Mouse (Mus musculus) c-Kit-positive CD71-negative TER-119-negative erythroid progenitor cells, embryonic 14.5 days (primary cell): Measurements from ENCODE around the gene Prm3.

Source experiments
- DNase-seq: peaks from one replicate; pipeline ENCODE4 v3.0.0-alpha.2; 2013; ENCODE audit warnings: low read depth

Gene Prm3

DNA sequence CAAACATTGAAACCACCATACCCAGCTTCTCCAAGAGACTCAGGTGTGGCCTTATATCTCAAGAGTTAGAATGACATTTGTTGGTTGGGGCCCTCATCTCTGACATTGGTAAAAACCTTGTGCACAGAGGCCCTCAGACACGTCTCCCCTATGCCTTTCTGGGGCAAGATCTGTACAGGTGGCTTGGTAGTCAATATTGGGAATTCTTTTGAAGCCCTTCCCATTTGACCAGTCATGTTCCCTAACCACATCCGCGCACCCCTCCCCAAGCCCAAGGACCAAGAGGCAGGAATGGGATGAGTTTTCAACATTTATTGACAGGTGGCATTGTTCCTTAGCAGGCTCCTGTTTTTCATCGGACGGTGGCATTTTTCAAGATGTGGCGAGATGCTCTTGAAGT is 5.3 kb upstream of the Prm3 start, which contains the start of gene Prm2:
Gene Prm2, minus strand, starts transcription at position 101 of the 400 bp plus-strand sequence.
- DNase-seq: no peak

DNA sequence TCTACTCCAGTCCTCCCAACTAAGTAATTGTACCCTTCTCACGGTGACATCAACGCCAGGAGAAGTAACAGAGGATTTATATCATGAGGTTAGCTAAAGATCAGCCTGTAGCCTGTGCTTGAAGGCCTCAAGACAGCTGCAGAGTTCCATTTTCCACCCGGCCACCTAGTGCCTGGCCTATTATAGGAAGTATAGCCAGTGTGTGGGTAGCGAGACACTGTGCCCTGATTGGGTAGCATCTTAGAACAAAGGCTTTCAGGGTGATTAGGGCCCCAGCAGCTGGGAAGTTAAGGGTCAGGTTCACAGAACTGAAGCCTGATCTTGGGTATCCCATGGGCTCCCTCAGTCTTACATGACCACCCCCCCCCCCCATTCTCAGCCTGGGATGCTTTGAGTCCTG is 1.8 kb downstream of the Prm3 start:
- no peak for DNase-seq

DNA sequence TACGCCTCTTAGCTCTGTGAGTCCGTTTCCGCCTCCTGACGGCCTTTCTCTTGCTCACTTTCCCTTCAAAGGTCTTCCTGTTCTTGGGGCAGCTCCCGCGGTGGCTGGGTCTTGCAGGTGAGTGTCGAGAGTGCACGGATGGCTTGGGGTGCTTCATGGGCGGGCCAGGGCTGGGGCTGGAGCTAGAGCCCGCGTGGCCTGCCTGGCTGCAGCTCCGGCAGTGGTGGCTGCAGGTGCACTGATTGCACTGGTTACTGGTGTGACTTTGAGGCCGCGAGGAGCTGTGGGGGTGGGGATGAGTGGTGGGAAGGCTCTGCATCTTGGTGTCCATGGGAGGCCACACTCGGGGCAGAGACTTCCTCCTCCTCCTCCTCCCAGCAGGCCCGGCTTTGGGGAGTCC is 2.4 kb downstream of the Prm3 start, which contains the start of gene Tnp2:
Gene Tnp2, minus strand, starts transcription at position 390 of the 400 bp plus-strand sequence.
- no peak for DNase-seq

DNA sequence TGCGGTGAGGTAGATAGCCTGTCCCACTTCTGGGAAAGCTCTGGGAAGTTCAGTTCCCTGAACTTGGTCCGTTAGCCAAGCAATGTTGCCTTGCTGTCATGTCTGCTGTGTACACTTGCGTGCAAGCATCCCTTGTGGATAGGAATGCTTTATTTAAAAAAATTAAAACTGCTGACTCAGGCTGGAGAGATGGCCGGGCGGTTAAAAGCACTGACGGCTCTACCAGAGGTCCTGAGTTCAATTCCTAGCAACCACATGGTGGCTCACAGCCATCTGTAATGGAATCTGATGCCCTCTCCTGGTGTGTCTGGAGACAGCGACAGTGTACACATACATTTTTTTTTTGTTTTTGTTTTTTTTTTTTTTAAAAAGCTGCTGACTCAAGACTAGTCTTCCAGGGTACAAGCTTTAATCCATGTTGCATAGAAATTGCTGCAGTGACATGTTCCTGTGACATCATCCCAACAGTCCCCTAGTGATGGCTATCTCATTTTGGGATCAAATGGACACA is 3.1 kb downstream of the Prm3 start:
- no peak for DNase-seq

DNA sequence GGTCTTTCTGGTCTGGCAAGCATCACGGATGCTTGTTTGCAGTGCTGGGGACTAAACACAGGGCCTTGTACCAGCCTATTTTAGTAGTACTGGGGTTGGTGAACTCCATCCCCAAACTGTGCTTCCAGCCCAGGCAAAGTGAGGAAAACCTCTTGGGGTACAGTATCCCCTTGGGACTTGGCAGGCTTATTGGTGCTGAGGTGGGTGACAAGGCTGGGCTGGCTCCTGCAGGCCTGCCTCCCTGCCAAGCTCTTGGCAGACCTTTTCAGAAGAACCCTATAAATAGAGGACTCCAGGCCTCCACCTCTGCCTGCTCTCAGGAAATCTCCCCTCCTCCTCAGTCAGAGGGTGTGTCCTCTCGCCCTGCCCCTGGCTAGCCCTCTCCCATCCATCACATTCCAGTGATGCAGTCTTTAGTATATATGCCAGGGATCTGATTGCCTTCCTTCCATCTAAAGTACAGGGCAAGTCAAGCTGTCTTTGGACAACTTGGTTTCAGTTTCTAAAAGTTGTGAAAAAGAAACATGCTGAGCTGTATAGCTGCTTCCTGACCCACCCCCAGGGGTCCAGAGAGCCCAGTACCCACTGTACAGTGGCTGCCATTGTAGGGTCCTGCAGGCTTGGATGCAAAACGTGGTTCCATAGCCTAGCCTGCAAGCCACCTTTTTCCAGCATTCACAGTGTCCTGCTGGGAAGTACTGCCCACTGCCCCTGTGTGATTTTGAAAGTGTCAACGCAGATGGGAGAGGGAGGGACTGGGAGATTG is 3.7 kb downstream of the Prm3 start:
- DNase-seq: no peak

DNA sequence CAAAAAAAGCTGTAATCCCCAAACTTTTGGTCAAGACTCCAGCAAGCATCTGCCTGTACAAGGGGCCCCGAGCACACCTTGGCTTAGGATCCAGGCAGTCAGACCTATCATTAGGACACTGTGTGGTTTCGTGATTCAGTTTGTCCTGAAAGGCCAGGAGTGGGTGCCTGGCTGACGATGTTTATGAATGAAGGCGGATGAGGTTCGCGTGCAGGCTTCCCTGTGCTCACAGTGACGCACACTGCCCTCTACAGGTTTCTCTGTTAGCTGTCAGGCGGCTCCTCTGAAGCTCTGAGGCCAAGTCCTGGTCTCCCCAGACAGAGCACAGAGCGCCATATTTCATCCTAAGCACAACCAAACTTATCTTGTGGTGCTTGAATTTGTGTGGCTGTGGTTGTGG is 4.4 kb downstream of the Prm3 start:
- peak; percentile 92 for DNase-seq

DNA sequence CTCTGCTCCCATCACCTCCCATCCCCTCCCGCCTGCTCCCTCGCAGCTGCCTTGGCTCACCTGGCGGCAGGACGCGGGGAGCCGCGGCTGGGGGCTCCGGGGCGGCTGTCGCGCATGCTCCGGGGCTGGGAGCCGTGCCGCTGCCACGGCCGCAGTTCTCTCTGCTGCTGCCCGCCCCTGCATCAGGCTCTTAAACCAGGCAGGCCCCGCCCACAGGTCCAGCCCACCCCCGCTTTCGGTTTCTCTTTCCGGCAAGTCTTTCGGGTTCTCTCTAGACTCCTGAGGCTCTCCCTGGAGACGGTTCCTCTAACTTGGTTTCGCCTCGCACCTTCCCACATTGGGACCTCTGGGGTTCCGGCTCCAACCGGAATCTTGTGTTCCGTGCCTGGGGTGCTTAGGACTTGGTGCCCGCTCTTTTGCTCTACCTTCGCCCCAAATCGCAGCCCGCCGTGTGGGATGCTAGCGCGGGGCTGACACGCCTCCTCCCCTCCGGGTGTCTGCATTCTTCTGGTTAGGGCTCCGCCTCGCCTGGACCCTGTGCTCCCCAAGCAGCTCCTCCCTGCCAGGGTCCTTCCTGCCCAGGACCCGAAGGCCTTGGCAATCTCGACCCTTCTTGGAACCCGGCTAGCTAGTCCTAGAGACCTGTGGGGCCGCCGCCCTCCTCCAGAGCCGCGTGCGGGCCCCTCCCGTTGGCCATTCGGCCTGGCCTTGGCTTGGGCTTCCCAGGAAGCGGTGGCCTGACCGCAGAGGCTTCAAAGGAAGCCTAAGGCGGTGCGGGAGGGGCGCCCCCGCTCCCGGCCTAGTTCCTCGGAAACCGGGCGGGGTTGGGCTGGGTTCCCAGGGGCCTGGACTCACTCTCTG is 5.1 kb downstream of the Prm3 start, which contains the start of gene Socs1:
Gene Socs1, minus strand, starts transcription at position 166 of the 861 bp plus-strand sequence.
- peak; percentile 78 for DNase-seq

DNA sequence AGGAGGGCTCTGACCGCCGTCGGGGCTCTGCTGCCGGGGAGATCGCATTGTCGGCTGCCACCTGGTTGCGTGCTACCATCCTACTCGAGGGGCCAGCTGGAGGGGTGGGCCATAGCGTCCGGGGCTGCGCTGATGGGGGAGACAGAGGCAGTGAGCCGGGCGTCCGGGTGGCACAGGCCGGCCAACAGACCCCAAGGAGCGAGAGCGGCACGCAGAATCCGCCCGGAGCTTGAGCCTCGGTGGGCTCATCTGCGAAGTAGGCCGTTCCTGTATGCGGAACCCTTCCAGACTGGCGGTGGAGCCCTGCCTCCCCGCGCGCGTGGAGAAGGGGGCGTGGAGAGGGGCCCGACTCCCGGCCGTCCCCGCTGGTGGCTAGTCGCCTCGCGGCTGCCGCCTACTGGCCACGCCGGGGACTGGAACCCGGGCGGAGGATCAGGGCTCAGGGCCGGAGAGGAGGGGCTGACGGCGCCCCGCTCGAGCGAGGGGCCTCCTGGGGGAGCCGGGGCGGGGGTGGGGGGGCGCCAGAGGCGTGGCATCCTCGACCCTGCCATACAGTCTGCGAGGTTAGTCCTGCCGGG is 5.8 kb downstream of the Prm3 start:
- DNase-seq: peak; percentile 77

DNA sequence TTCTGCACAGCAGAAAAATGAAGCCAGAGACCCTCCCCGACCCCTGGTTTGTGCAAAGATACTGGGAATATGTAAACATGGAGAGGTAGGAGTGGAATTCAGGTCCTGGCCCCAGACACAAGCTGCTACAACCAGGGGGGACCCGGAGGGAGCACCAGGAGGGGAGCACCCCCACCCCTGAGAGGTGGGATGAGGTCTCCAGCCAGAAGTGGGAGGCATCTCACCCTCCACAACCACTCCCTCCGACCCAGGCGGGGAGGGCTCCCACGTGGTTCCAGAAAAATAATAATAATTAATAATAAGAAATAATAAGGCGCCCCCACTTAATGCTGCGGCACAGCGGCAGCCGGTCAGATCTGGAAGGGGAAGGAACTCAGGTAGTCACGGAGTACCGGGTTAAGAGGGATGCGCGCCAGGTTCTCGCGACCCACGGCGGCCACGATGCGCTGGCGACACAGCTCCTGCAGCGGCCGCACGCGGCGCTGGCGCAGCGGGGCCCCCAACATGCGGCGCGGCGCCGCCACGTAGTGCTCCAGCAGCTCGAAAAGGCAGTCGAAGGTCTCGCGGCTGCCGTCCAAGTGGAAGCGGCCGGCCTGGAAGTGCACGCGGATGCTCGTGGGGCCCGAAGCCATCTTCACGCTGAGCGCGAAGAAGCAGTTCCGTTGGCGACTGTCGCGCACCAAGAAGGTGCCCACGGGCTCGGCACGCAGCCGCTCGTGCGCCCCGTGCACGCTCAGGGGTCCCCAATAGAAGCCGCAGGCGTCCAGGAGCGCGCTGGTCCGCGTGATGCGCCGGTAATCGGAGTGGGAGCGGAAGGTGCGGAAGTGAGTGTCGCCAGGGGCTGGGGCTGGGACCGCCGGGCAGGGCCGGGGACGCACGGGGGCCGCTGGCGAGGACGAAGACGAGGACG is 6.6 kb downstream of the Prm3 start:
- DNase-seq: no peak

DNA sequence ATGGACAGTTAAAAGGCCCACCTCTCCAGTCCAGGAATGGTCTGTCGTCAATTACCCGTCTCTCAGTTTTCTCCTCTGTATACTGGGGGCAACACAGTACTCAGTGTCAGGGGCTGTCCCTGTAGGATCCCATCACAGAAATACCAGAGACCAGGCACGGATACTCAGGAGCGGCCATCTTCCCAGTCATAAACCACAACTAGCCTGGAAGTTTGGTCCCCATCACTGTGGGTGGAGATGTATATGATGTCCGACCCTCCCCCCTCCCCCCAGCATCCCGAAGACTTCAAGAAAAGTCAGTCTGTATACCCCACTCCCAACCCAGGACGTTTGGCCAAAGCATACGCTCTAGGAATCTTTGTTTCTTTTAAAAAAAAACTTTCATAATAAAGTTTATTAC is 7.3 kb downstream of the Prm3 start:
- no peak for DNase-seq

DNA sequence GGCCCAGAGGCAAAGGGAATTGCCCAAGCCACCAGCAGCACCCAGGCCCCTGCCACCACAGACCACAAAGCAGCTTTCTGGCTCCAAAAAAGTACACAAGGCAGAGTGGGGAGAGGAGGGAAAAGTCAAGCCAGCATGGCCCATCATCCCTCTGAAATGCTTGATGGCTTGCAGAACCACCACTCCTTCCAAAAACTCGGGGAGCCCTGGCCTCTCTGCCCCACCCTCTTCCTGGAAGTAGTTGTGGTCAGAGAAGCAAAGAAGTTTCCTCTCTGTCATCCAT is 7.6 kb downstream of the Prm3 start:
- no peak for DNase-seq

DNA sequence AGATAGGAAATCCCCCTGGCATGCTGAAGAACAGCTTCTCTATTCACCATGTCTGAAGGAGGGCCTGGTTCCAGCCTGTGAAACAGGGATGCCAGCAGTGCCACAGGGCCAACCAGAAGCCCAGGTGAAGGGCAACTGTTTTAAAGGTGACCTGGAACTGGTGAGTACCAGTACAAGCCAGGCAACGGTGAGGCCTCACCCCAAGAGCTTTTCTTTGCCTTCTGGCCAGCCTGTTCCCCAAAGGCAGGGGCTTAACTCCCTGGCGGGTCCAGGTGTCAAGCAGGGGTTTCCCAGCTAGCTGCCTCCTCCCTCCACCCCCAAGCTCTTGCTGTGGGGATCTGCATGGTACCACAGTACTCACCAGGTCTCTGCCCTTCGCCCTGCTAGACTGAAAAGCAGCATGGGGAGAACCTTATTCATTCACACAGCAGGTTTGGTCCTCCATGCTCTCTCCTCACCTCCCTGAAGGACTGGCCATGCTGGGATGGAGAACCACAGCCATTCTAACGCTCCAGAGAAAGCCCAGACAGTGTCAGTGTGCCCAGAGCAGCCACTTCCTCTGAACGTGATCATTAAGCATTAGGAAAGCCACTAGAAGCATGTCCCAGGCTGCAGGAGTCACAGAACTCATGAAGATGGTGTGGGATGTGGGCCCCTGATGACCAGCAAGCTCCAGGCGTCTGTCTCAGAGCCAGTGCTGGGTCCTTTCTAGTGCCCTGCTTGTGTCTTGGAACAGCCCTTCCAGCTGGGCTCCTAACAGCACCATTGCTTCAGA is 8.2 kb downstream of the Prm3 start:
- no peak for DNase-seq

DNA sequence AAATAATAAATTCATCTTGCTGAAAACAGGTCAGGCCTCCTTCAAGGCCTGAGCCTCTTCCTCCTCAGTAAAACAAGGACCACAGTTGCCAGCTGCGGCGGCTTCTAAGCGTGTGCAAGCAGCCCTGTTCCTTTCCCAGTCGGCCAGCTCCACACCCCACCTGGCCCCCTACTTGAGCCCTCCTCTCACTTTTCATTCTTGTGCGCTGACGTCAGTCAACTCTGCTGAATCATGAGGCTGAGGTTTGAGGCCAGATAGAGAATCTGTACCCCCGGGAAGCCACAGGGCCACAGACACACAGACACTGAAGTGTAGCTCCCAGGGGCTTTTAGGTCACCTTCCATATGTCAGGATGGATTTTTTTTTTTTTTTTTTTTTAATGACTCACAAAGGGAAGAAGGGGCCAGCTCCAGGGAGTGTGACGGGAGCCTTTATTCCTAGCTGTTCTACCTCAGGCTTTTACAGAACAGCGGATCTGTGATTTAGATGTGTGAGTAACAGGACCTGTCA is 8.8 kb downstream of the Prm3 start:
- DNase-seq: no peak

DNA sequence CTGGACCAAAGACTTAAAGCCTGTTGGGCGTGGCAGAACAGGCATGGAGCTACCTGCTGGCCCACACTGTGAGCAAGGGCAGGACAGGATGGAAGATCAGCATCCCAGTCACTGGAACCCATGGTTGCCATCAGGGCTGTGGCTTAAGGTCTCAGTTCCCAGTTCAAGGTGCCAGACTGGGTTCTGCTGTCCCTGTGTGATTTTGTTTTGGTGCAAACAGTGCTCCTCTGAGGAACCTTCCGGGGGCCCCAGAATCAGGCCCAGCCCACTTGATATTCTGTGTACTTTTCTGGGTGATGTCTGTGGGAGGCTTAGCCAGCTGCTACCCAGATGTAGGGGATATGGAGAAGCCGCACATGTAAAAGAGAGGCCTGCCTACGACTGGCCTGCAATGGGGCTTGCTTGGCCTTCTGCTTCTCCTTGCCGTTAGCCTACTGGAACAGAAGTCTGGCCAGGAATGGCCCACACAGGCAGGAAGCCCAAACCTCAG is 10.0 kb downstream of the Prm3 start:
- DNase-seq: no peak

DNA sequence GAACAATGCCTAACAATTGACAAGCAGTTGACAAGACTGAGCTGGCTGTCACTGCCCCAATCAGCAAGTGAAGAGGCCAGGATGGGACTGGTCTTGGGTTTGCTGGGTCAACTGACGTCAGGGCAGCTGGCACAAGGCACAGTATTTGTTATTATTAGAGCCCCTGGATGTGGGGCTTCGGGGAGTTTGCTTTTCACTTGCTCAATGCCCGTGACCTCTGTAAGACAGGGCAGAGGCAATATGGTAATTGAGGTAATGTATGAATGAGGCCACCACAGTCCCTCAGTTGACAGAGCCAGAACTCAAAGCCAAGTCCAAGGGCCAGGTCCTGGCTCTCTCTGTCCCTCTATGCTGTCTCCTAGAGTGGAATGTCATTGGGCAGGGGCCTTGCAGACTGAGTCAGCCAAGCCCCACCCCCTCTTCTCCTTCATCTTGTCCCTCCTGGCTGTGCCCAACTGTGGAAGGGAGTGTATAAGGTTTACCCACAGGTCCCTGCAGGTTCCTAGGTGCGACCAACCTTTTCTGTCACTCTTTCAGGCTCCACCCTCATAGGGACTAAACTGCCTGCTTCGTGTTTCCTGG is 13.0 kb downstream of the Prm3 start:
- no peak for DNase-seq

DNA sequence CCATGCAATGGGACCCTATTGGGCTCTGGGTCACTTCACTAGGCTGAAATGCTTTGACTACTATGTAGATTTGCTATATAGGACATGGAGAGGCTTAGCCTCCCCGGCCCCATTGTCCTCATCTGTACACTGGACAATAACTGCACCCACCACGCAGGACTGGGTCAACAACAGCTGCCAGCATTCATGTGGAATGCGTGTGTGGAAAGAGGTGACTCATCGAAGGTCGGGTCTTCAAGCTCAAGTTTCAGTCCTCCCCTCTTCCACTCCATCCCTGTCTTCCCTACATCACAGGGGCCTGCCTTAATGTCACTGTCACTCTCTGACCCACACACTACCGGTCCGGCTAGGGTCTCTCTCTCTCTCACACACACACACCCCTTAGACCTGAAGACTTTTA is 14.4 kb downstream of the Prm3 start:
- DNase-seq: no peak

DNA sequence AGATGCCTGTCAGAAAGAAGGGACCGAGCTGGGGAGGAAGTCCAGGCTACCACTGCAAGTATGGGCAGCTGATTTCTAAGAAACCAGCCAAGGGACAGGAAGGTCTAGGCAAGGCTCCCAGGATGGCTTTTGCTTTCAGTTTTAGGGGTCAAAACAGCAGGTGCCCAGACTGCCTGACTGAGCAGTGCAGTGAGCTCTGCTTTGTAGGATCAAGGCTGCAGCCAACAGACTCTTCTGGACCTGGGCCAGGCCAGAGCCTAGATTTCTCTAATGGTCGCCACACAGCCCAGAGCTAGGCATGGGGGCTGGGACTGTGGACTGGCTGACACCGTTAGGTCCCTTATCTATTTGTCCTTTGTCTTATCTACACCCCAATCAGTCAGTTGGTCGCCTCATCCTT is 16.0 kb downstream of the Prm3 start:
- DNase-seq: no peak

DNA sequence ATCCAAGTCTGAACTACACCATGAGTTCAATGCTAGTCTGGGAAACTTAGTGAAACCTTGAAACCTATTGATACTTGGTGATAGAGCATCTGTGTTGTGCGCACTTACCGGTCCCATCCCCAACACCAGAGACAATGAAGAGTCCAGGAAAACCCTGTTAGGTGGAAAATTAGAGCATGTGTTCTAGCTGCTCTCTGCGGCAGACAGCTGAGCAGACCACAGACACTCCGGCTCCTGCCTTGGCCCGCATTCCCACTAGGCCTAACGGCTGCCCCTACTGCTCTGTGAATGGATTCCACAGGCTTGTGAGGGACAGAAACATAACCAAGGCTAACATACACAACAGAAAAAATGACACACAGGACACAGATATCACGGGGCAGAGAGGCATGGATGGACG is 17.2 kb downstream of the Prm3 start:
- DNase-seq: no peak

DNA sequence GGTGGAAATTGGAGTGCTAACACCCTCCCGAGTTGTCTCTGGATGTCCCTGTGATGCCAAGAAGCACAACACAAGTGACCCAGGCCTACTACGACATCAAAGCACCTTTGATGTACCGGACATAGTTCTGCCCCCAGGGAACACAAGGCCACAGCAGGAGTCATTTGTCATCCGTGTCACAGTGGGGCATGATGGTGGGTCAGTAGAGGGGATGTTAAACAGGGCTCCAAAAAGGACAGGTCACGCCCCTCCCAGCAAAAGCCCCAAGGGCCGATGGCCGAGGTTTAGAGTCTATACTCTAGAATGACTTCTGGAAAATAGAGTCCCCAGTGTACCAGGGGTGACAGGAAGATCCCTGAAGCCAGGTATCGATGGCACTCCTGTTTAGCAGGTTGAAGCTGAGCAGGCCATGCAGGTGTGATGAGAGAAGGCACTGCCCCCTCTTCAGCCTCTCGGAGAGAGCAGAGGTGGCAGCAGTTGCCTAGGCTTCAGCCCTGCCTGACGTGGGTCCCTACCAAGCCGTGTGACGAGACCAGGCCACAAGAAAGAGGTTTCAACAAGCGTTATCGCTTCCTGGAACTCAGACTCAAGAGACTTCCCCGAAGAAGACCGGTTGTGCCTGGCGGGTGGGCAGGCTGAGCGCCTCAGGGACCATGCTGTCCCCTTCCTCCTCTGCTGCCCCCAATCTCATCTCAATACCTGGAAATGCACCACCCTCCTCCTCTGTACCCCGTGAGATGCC is 18.8 kb downstream of the Prm3 start:
- no peak for DNase-seq
